Mouse (Mus musculus): ENCODE measurements around the gene Creb3. TPM values are rescaled to one million over a fixed set of nuclear protein-coding genes. Genes with fewer than 3 reads are reported as not detected.

The Creb3 gene
- polyA plus RNA-seq, 1 experiment from 2014 or later = 44.5 TPM

GRCm38 (mm10) chr4:43604099-43604498 is 42.0 kb downstream of the Creb3 start:
- H3K9me3 ChIP-seq = no peaks in the 10 kb centered on the region
- H3K36me3 ChIP-seq = no peaks in the 10 kb centered on the region
- WGBS = 68% methylated on average over 3 of the region's 3 CpGs
- no peak overlapping the region for H3K4me2 ChIP-seq
- no peaks in the 10 kb centered on the region for H3K4me1 ChIP-seq (replicated peaks)
- ATAC-seq (ENCODE audit: insufficient number of reproducible peaks, insufficient read depth, low FRiP score, low TSS enrichment, low read depth) = no peak
- H3K9ac ChIP-seq (replicated peaks) = no peak overlapping the region
- H3K27ac ChIP-seq = no peak overlapping the region
- no peak overlapping the region for H3K4me3 ChIP-seq (replicated peaks)
- H3K27me3 ChIP-seq = no peaks in the 10 kb centered on the region

DNA sequence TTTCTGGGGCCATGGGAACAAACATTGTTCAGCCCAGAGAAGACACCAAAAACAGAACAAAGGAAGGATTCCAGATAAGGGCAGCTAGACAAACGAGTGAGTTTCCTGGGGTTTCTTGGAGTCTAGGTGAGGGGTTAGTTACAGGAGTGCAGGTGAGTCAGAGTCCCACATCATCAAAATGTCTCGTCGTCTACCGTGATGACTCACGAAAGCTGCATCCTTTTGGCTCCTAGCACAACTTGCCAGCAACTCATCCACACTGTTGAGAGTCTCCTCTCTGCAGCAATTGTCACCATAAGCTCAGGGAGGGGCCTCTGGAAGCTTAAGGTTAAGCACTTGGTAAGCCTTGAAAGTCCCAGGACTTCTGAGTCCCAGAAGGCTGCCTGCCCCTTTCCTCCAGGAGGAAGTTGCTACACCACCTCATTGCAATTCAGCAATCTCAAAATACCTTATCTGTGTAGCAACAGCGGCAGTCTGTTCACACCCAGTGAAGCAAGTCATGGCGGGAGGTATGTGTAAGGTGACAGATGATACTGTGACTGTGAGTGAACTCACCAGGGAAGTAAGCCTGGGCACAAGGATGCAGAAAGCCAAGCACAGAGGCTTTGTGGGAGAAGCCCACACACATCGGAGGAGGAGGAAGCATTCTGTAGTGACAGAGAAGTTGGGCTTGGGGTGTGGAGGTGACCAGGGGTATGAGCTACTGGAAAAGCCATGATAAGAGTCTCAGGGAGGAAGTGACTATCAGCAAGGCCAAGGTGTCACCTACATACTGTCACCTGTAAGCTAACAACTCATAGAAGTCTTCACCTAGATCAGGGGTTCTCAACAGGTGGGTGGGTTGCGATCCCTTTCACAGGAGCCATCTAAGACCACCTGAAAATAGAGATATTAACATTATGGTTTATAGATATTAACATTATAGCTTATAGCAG is 42.9 kb downstream of the Creb3 start:
- Histone ChIP-seq H3K27ac (no peak overlapping the region), H3K36me3 (no peaks in the 10 kb centered on the region), H3K9ac (replicated peaks) (no peak overlapping the region), H3K4me2 (no peak overlapping the region), H3K4me3 (replicated peaks) (no peak overlapping the region), H3K9me3 (no peaks in the 10 kb centered on the region), H3K27me3 (no peaks in the 10 kb centered on the region), H3K4me1 (replicated peaks) (no peaks in the 10 kb centered on the region)
- 73% methylated on average over 9 of the region's 9 CpGs for WGBS
- ATAC-seq (ENCODE audit: insufficient number of reproducible peaks, insufficient read depth, low FRiP score, low TSS enrichment, low read depth) = no peak

- Histone ChIP-seq H3K27me3 (no peaks in the 10 kb centered on the region), H3K27ac (no peak overlapping the region), H3K9me3 (no peaks in the 10 kb centered on the region), H3K4me1 (replicated peaks) (no peaks in the 10 kb centered on the region), H3K9ac (replicated peaks) (no peak overlapping the region), H3K4me3 (replicated peaks) (no peak overlapping the region), H3K36me3 (no peaks in the 10 kb centered on the region), H3K4me2 (no peak overlapping the region)
- no peak for ATAC-seq (ENCODE audit: insufficient number of reproducible peaks, insufficient read depth, low FRiP score, low TSS enrichment, low read depth)
- WGBS = 76% methylated on average over 10 of the region's 10 CpGs
These were observed 50.4 kb downstream of the Creb3 start for GRCm38 (mm10) chr4:43612534-43612933.

- H3K27me3 ChIP-seq = no peaks in the 10 kb centered on the region
- no peak overlapping the region for H3K4me2 ChIP-seq
- H3K9me3 ChIP-seq = no peaks in the 10 kb centered on the region
- H3K36me3 ChIP-seq = no peaks in the 10 kb centered on the region
- H3K4me3 ChIP-seq (replicated peaks) = no peak overlapping the region
- ATAC-seq (ENCODE audit: insufficient number of reproducible peaks, insufficient read depth, low FRiP score, low TSS enrichment, low read depth) = no peak
- H3K4me1 ChIP-seq (replicated peaks) = no peaks in the 10 kb centered on the region
- no peak overlapping the region for H3K27ac ChIP-seq
- 55% methylated on average over 3 of the region's 3 CpGs for WGBS
- H3K9ac ChIP-seq (replicated peaks) = no peak overlapping the region
These were observed 51.1 kb downstream of the Creb3 start for GRCm38 (mm10) chr4:43613060-43613730.

Other genes starting within 250 kb of the Creb3 start
- gene Rusc2, start 180.4 kb upstream of the Creb3 start, polyA plus RNA-seq (2016; fragmentation: Nextera tagmentation; extraction: Ambion mirVana) = 8.0 and 14.3 TPM in 2 replicates
- 0.24 TPM in 1 of 2 replicates, not detected in the other for gene Fam166b, start 133.2 kb upstream of the Creb3 start, polyA plus RNA-seq (2016; fragmentation: Nextera tagmentation; extraction: Ambion mirVana)
- 13.3 TPM in 2 replicates for gene Tesk1, start 120.4 kb upstream of the Creb3 start, polyA plus RNA-seq (2016; fragmentation: Nextera tagmentation; extraction: Ambion mirVana)
- 2.7 and 3.5 TPM in 2 replicates for gene Cd72, start 107.7 kb upstream of the Creb3 start, polyA plus RNA-seq (2016; fragmentation: Nextera tagmentation; extraction: Ambion mirVana)
- not detected in 2 replicates for gene Sit1, start 78.6 kb upstream of the Creb3 start, polyA plus RNA-seq (2016; fragmentation: Nextera tagmentation; extraction: Ambion mirVana)
- gene Ccdc107, start 69.4 kb upstream of the Creb3 start, polyA plus RNA-seq (2016; fragmentation: Nextera tagmentation; extraction: Ambion mirVana) = 62.0 and 63.8 TPM in 2 replicates
- gene Arhgef39, start 62.6 kb upstream of the Creb3 start, polyA plus RNA-seq (2016; fragmentation: Nextera tagmentation; extraction: Ambion mirVana) = 44.8 and 46.4 TPM in 2 replicates
- gene Car9, start 55.4 kb upstream of the Creb3 start, polyA plus RNA-seq (2016; fragmentation: Nextera tagmentation; extraction: Ambion mirVana) = 1.1 and 1.3 TPM in 2 replicates
- gene Tpm2, start 38.6 kb upstream of the Creb3 start, polyA plus RNA-seq (2016; fragmentation: Nextera tagmentation; extraction: Ambion mirVana) = 215 and 216 TPM in 2 replicates
- 62.2 and 67.4 TPM in 2 replicates for gene Tln1, start 359 bp downstream of the Creb3 start, polyA plus RNA-seq (2016; fragmentation: Nextera tagmentation; extraction: Ambion mirVana)
- 36.6 and 42.5 TPM in 2 replicates for gene Rgp1, start 16.4 kb downstream of the Creb3 start, polyA plus RNA-seq (2016; fragmentation: Nextera tagmentation; extraction: Ambion mirVana)
- gene Gba2, start 16.5 kb downstream of the Creb3 start, polyA plus RNA-seq (2016; fragmentation: Nextera tagmentation; extraction: Ambion mirVana) = 32.0 and 34.7 TPM in 2 replicates
- gene Msmp, start 22.2 kb downstream of the Creb3 start, polyA plus RNA-seq (2016; fragmentation: Nextera tagmentation; extraction: Ambion mirVana) = 2.1 TPM in 1 of 2 replicates, not detected in the other
- gene Npr2, start 69.6 kb downstream of the Creb3 start, polyA plus RNA-seq (2016; fragmentation: Nextera tagmentation; extraction: Ambion mirVana) = 14.4 and 17.9 TPM in 2 replicates
- 0.95 and 0.99 TPM in 2 replicates for gene Spag8, start 91.3 kb downstream of the Creb3 start, polyA plus RNA-seq (2016; fragmentation: Nextera tagmentation; extraction: Ambion mirVana)
- gene Hint2, start 94.1 kb downstream of the Creb3 start, polyA plus RNA-seq (2016; fragmentation: Nextera tagmentation; extraction: Ambion mirVana) = 78.7 and 87.6 TPM in 2 replicates
- 5.6 and 6.6 TPM in 2 replicates for gene Tmem8b, start 106.6 kb downstream of the Creb3 start, polyA plus RNA-seq (2016; fragmentation: Nextera tagmentation; extraction: Ambion mirVana)
- gene Fam221b, start 106.8 kb downstream of the Creb3 start, polyA plus RNA-seq (2016; fragmentation: Nextera tagmentation; extraction: Ambion mirVana) = 2.8 and 3.6 TPM in 2 replicates
- 0.08 TPM in 1 of 2 replicates, not detected in the other for gene Olfr70, start 138.5 kb downstream of the Creb3 start, polyA plus RNA-seq (2016; fragmentation: Nextera tagmentation; extraction: Ambion mirVana)
- not detected in 2 replicates for gene Olfr71, start 147.9 kb downstream of the Creb3 start, polyA plus RNA-seq (2016; fragmentation: Nextera tagmentation; extraction: Ambion mirVana)
- gene Hrct1, start 164.9 kb downstream of the Creb3 start, polyA plus RNA-seq (2016; fragmentation: Nextera tagmentation; extraction: Ambion mirVana) = 0.38 and 0.72 TPM in 2 replicates
- 0.20 and 0.28 TPM in 2 replicates for gene Spaar, start 167.7 kb downstream of the Creb3 start, polyA plus RNA-seq (2016; fragmentation: Nextera tagmentation; extraction: Ambion mirVana)
- not detected in 2 replicates for gene Olfr159, start 208.7 kb downstream of the Creb3 start, polyA plus RNA-seq (2016; fragmentation: Nextera tagmentation; extraction: Ambion mirVana)